Mouse (Mus musculus): ENCODE measurements around the gene Hoxd11.

DNA sequence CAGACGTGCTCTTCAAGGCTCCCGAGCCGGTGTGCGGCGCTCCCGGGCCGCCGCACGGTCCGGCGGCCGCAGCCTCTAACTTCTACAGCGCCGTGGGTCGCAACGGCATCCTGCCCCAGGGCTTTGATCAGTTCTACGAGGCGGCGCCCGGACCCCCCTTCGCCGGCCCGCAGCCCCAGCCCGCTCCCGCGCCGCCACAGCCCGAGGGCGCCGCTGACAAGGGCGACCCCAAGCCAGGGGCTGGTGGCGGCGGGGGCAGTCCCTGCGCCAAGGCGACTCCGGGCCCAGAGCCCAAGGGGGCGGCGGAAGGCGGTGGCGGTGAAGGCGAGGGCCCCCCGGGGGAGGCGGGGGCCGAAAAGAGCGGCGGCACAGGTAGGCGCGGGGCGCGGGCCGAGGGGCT lies 3.4 kb downstream of the Hoxd11 start:
- TF ChIP-seq CTCF (IDR thresholded peaks at IDR 0.05; ENCODE audit: borderline replicate concordance, control insufficient read depth, extremely low read depth, insufficient read depth, low read length, poor library complexity) = no peak
- TF ChIP-seq POLR2A (IDR thresholded peaks at IDR 0.05; ENCODE audit: control insufficient read depth, extremely low read depth, insufficient read depth, low read length, poor library complexity) = no peak
